Mouse (Mus musculus): ENCODE results near the gene Omt2b. TPM values are rescaled to one million over a fixed set of nuclear protein-coding genes. Genes with fewer than 3 reads are reported as not detected.
A peak's percentile ranks its signal among the peaks of the same experiment; 100 is the strongest.
"Not testable (repeated sequence)": the region's sequence is repeated elsewhere in the genome, so short reads cannot be mapped to it uniquely, and the experiment has no call there.

The Omt2b gene
- total RNA-seq (2021): not detected
- long read RNA-seq, experiment 1: 0 reads
- long read RNA-seq, experiment 2: 0 reads

GRCm38 (mm10) chr9:78327289-78327688 is at the start of gene Omt2b:
Omt2b (plus strand) TSS chr9:78327589.
- intact Hi-C loops (cut with DNase I); DNase-seq (ENCODE audit: low spot score in 2 of 2): not testable (repeated sequence)

DNA sequence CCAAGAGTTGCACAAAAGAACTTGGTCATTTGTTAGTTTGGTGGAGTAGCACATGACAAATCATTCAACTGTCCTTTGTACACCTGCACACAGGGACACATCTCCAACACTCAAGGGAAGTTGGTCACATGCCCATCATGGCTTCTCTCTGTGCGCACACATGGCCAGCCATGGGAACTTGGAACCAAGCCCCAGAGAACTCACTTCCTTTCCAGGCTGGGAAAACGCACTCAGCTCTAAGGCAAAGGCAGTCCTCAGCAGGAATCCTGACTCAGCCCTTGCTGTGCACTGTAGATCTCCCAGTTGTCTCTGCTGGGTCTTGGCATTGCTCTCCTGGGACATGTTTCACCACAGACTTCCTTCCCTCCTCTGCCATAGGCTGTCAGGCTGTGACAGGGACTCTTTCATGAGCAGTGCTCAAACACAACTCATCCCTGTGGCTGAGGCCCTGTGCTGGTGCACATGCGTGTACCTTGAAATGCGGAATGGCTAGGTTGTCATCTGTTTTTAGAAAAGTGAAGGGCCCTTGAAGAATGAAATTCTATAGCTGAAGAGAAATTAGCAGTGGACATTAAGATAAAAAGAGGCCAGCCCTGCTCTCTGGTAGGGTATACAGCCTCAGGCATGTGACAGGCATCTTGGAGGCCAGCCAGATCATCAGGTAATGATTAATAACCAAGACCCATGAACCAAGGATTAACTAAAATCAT is 45.2 kb upstream of the Omt2b start:
- intact Hi-C loops (cut with DNase I); DNase-seq (ENCODE audit: low spot score in 2 of 2): not testable (repeated sequence)

DNA sequence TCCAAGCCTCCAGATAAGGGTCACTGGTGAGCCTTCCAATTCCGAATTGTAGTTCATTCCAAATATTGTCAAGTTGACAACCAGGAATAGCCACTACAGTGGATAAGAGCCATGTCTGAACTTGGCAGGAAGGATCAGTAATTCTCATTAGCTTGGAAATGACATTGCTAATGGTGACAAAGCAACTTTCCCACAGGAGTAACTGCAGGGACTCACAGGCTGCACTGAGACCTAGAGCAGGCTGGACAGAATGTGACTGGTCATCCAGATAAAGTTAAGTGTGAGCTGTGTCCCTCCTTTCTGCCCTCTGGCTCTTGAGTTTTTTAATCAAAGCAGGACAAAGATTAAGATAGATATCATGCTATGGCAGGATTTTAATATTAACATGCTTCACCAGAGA is 38.3 kb upstream of the Omt2b start:
- DNase-seq (ENCODE audit: low spot score in 2 of 2); intact Hi-C loops (cut with DNase I): not testable (repeated sequence)

- intact Hi-C loops (cut with DNase I); DNase-seq (ENCODE audit: low spot score in 2 of 2): not testable (repeated sequence)
Measured at GRCm38 (mm10) chr9:78289723-78290122, 37.7 kb upstream of the Omt2b start, which contains the start of gene Gm10639. Gm10639 (plus strand) TSS chr9:78289923.

GRCm38 (mm10) chr9:78292462-78292861 is 34.9 kb upstream of the Omt2b start:
- DNase-seq (ENCODE audit: low spot score in 2 of 2); intact Hi-C loops (cut with DNase I): not testable (repeated sequence)

DNA sequence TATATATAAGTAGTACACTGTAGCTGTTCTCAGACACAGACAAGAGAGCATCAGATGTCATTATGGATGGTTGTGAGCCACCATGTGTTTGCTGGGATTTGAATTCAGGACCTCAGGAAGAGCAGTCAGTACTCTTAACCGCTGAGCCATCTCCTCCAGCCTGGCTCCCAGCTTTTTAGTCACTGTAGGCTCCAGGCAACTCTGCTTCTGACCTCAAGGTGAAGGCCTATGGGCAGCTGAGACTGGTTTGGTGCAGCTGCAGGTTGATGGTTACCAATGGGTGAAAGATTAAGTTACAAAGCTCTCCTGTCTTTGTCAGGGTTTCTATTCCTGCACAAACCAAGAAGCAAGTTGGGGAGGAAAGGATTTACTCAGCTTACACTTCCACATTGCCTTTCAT is 33.7 kb upstream of the Omt2b start:
- intact Hi-C loops (cut with DNase I); DNase-seq (ENCODE audit: low spot score in 2 of 2): not testable (repeated sequence)

- intact Hi-C loops (cut with DNase I); DNase-seq (ENCODE audit: low spot score in 2 of 2): not testable (repeated sequence)
Measured at GRCm38 (mm10) chr9:78294781-78295180, 32.6 kb upstream of the Omt2b start.

- intact Hi-C loops (cut with DNase I): not testable (repeated sequence)
- DNase-seq (ENCODE audit: low spot score in 2 of 2): peak in 1 of 2 experiments; percentile 45
Measured at GRCm38 (mm10) chr9:78296089-78296488, 31.3 kb upstream of the Omt2b start.

DNA sequence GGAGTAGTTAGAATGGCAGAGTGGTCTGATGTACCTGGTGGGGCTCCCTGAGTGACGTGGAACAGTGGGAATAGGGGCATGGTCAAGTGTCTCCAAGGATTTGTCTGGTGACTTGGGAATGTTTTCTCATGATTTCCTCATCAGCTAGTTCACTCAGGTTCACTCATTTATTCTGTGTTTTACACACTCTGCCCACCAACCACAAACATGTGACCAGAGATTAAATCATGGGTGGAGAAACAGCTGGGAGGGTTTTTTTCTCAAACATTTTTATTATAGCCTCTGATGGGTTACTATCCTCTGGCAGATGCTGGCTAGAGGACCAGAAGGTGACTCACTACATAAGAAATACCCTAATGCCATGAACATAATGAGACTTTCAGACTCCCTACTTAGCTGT is 29.2 kb upstream of the Omt2b start:
- DNase-seq (ENCODE audit: low spot score in 2 of 2): no peak
- intact Hi-C loops (cut with DNase I): no loop called here

GRCm38 (mm10) chr9:78299143-78299542 is 28.2 kb upstream of the Omt2b start:
- DNase-seq (ENCODE audit: low spot score in 2 of 2); intact Hi-C loops (cut with DNase I): not testable (repeated sequence)

- intact Hi-C loops (cut with DNase I); DNase-seq (ENCODE audit: low spot score in 2 of 2): not testable (repeated sequence)
Measured at GRCm38 (mm10) chr9:78308122-78308521, 19.3 kb upstream of the Omt2b start.

DNA sequence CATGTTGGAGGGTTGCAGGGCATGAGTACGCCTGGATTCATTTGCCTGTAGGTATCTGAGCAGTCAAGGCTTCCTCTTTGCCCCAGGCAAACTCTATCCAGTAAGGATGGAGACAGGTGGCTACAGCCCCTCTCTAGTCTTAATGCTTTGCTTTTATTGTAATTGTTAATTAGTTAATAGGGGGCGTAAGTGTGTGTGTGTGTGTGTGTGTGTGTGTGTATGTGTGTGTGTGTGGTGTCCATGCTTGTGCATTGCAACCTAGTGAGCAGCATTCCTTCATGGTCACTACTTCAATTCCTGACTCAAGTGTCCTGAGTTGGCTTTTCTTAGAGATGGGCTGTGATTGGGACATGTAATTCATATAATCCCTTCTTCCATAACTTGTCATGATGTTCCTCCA is 12.7 kb upstream of the Omt2b start, which contains the start of gene Omt2a:
Gene Omt2a (minus strand): TSS at position 101 of the 400 bp plus-strand sequence.
- intact Hi-C loops (cut with DNase I): no loop called here
- DNase-seq (ENCODE audit: low spot score in 2 of 2): no peak

DNA sequence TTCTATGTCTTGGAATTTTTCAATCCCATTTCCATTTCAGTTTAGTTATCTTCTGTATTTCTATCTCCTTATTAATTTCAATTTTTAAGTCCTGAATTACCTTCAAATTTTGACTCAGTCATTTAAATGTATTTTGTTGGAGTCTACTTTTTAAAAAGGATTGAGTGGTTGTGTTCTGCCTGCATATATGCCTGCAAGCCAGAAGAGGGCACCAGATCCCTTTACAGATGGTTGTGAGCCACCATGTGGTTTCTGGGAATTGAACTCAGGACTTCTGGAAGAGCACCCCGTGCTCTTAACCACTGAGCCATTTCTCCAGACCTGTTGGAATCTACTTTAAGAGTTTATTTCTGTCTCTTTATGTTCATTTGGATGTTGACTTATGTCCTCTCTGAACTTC is 7.9 kb upstream of the Omt2b start:
- intact Hi-C loops (cut with DNase I): no loop called here

DNA sequence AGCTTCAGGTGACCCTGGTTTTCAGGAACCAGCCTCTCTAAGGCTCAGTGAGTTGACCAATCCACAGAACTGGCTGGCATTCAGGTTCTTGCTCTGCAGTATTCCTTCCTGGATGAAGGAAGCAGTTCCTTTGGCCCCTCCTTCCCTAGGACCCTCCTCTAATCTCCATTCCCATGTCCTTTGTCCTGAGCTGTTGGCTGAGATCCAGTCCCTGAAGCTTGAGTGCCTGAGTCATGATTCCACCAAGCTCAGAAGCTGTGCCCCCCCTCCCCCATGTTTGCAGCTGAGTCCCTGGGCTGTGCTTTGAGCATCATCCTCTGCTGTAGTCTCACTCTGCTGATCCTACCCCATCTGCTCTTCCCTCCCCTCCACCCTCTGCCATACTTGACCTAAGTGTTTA is 9.7 kb downstream of the Omt2b start:
- DNase-seq (ENCODE audit: low spot score in 2 of 2); intact Hi-C loops (cut with DNase I): not testable (repeated sequence)

More for the DNA sequence above, 7.9 kb upstream of the Omt2b start:
- DNase-seq (ENCODE audit: low spot score in 2 of 2): no peak

DNA sequence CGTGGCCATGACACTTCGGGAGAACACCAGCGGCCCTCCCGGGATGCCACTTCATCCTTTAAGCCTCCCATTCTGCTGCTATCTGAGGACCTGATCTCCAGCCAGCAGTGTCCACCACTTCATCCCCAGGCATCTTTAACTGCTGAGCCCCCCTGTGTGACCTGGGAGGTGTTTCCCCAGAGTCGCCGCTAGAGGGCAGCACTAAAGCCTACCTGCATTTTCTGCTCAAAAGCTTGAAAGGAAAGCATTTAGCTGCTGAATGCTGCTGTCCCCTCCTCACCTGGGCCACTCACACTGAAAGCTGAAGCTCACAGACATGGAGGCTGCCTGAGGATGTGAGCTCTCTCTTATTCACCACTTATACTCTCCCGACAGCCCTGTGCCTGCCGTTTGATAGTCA is 12.9 kb downstream of the Omt2b start:
- peak; percentile 7 to 21 for DNase-seq (ENCODE audit: low spot score in 2 of 2)
- intact Hi-C loops (cut with DNase I): not testable (repeated sequence)

DNA sequence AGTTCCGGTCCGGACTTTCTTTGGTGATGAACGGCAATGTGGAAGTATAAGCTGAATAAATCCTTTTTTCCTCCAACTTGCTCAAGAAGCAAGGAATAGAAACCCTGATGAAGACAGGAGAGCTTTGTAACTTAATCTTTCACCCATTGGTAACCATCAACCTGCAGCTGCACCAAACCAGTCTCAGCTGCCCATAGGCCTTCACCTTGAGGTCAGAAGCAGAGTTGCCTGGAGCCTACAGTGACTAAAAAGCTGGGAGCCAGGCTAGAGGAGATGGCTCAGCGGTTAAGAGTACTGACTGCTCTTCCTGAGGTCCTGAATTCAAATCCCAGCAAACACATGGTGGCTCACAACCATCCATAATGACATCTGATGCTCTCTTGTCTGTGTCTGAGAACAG is 15.1 kb downstream of the Omt2b start:
- DNase-seq (ENCODE audit: low spot score in 2 of 2); intact Hi-C loops (cut with DNase I): not testable (repeated sequence)

- DNase-seq (ENCODE audit: low spot score in 2 of 2); intact Hi-C loops (cut with DNase I): not testable (repeated sequence)
Measured at GRCm38 (mm10) chr9:78343055-78343454, 15.7 kb downstream of the Omt2b start.

- DNase-seq (ENCODE audit: low spot score in 2 of 2); intact Hi-C loops (cut with DNase I): not testable (repeated sequence)
Measured at GRCm38 (mm10) chr9:78345235-78345634, 17.8 kb downstream of the Omt2b start.

DNA sequence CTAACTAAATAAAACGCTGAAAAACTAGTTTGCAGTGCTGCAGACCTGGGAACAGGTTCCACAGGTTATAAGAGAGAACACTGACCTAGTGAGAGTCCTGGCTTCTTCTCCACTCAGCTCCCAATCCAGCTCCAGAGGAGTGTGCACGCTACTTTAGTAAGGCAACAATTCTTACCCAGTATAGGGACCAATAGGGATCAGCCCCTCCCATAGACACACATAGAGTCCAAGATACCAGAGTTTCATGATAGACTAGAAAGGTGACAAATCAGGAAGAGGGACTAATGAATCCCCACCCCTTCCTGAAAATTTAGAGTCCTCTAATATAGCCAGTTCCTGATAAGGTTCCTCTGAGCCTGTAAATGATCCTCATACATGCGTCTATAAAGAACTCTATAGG is 19.6 kb downstream of the Omt2b start:
- intact Hi-C loops (cut with DNase I): no loop called here

GRCm38 (mm10) chr9:78348206-78349004 is 21.0 kb downstream of the Omt2b start:
- intact Hi-C loops (cut with DNase I): not testable (repeated sequence)

More for the DNA sequence above, 19.6 kb downstream of the Omt2b start:
- no peak for DNase-seq (ENCODE audit: low spot score in 2 of 2)

More at GRCm38 (mm10) chr9:78348206-78349004, 21.0 kb downstream of the Omt2b start:
- not testable (repeated sequence) for DNase-seq (ENCODE audit: low spot score in 2 of 2)

All from left cerebral cortex, postnatal 14 days (tissue).